Mouse (Mus musculus): ENCODE measurements around the gene Zc3hav1l.

- TF ChIP-seq POLR2A (IDR thresholded peaks at IDR 0.05; ENCODE audit: borderline replicate concordance, insufficient read depth, low read length) (no peak), CTCF (IDR thresholded peaks at IDR 0.05; ENCODE audit: borderline replicate concordance, insufficient read depth, low read depth, low read length) (no peak)
Measured at GRCm38 (mm10) chr6:38264466-38264865, 34.6 kb downstream of the Zc3hav1l start.
